Mouse (Mus musculus) liver, adult 2 months (tissue): ENCODE data around the gene Hhat. TPM values are rescaled to one million over a fixed set of nuclear protein-coding genes. Genes with fewer than 3 reads are reported as not detected.

Experiments used
- DNase-seq: peaks from one replicate; pipeline ENCODE4 v3.0.0-alpha.2; 2011; ENCODE audit warnings: low read depth, low spot score; ENCODE audit errors: extremely low read depth
- H3K27ac ChIP-seq: fragments of 200-500 bp; replicated peaks from 2 replicates; pipeline ENCODE4 v1.5.1; 2012; ENCODE audit warnings: low read depth, mild to moderate bottlenecking, control low read depth, inconsistent platforms, low read length; ENCODE audit not compliant: insufficient read depth
- H3K27me3 ChIP-seq: fragments of 200-500 bp; 2 replicates; pipeline ENCODE4 v1.6.1; 2012; ENCODE audit warnings: mild to moderate bottlenecking, moderate library complexity, low read length, inconsistent platforms; ENCODE audit not compliant: control insufficient read depth, insufficient read depth
- H3K36me3 ChIP-seq: fragments of 200-500 bp; 2 replicates; pipeline ENCODE4 v1.6.1; 2012; ENCODE audit warnings: low read length, inconsistent platforms; ENCODE audit not compliant: control insufficient read depth, insufficient read depth
- H3K4me1 ChIP-seq: fragments of 200-500 bp; 2 replicates; pipeline ENCODE4 v1.6.1; 2011; ENCODE audit warnings: low read length; ENCODE audit not compliant: control insufficient read depth, insufficient read depth
- H3K4me3 ChIP-seq: fragments of 200-500 bp; 2 replicates; pipeline ENCODE4 v1.5.1; 2011; ENCODE audit warnings: low read depth, mild to moderate bottlenecking, control low read depth, low read length, moderate library complexity; ENCODE audit not compliant: insufficient read depth
- H3K79me2 ChIP-seq: fragments of 200-500 bp; 2 replicates; pipeline ENCODE4 v1.6.1; 2012; ENCODE audit warnings: inconsistent platforms, mild to moderate bottlenecking, low read length, moderate library complexity; ENCODE audit not compliant: control insufficient read depth, insufficient read depth
- H3K9ac ChIP-seq: fragments of 200-500 bp; 2 replicates; pipeline ENCODE4 v1.6.1; 2012; ENCODE audit warnings: low read depth, mild to moderate bottlenecking, control low read depth, inconsistent platforms, low read length
- CTCF ChIP-seq: fragments of 200-500 bp; IDR thresholded peaks from 2 replicates; pipeline ENCODE4 v1.5.1; 2011; ENCODE audit warnings: low read depth, low read length, control low read depth
- POLR2A ChIP-seq: fragments of 200-500 bp; IDR thresholded peaks from 2 replicates; pipeline ENCODE4 v1.6.1; 2011; ENCODE audit warnings: low read length, control low read depth; ENCODE audit not compliant: insufficient read depth; ENCODE audit errors: extremely low read depth
- WGBS: fragments of 180-500 bp; shearing (Covaris S2); methylation state at CpG from one replicate; pipeline ENCODE4 v1.1.7; 2018; 5-methylcytosine and 5-hydroxymethylcytosine counted together
- polyA plus RNA-seq: library from polyadenylated mRNA; depleted of rRNA; stranded (reverse); fragments of >200 nt; gene quantifications from 2 replicates; pipeline ENCODE4 v1.2.3, GENCODE M21; 2012
- total RNA-seq: library from RNA; depleted of rRNA; stranded (reverse); fragments of >200 nt; gene quantifications from 2 replicates; pipeline ENCODE4 v1.2.3, GENCODE M21; 2014

Gene Hhat
- total and polyA plus RNA-seq, 2 experiments: 1.9 to 2.1 TPM

DNA sequence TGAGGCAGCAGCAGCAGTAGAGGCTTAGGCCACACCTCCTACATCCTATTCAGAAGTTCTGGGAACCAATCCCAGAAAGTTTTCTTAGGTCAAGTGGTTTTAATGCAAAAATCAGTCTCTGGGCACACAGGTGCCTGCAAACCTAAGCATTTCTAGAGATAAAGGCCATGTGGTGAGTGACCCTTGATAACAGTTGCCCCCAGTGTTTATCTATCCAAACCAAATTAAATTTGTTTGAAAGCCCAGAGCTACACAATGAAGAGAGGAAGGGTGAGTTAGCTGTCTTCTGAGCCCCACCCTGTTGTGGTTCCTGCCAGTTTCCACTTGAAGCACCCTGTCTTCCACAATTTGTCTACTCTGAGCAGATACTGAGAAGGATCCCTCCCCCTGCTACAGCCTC lies 109.4 kb downstream of the Hhat start:
- no peak for DNase-seq
- H3K79me2 ChIP-seq: no peaks in the 10 kb centered on the region

GRCm38 (mm10) chr1:192657417-192657816 lies 113.6 kb downstream of the Hhat start:
- TF ChIP-seq POLR2A: no peak
- no peak for TF ChIP-seq CTCF
- Histone ChIP-seq H3K9ac (no peak overlapping the region), H3K4me1 (no peaks in the 10 kb centered on the region), H3K79me2 (no peaks in the 10 kb centered on the region), H3K4me3 (no peak overlapping the region), H3K27me3 (no peaks in the 10 kb centered on the region), H3K27ac (no peak overlapping the region), H3K36me3 (no peaks in the 10 kb centered on the region)
- WGBS: 90% methylated on average over 6 of the region's 6 CpGs
- no peak for DNase-seq

More for the DNA sequence above, 109.4 kb downstream of the Hhat start:
- Histone ChIP-seq H3K27me3 (no peaks in the 10 kb centered on the region), H3K4me1 (no peaks in the 10 kb centered on the region), H3K36me3 (no peaks in the 10 kb centered on the region), H3K9ac (no peak overlapping the region), H3K4me3 (no peak overlapping the region), H3K27ac (no peak overlapping the region)
- TF ChIP-seq POLR2A (no peak), CTCF (no peak)

DNA sequence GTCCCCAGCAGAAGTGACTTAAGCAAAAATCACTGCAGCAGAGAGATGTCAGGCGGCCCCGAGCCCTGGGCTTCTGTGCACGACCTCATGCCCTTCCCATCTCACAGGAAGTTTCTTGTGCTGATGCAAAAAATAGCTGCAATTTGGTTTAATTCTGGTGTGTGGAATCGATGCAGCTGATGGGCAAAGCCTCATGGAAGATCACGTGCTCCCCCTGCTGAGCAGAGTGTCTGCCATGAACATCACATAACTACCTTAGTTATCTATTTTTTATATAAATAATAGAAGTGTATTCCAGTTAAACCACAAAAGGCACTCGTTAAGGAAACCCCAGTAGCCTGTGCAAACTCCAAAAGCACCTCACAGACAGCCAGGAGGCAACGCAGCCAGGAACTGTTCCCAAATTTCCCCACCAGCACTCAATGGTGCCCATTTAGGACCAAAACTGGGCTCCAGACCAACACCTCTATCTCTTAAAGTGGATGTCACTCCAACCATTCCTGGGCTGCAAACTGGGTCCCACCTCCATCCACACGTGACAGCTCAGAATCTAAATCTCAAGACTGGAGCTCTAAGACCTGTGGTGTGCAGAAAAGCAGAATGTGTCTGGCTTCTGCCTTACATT lies 118.9 kb downstream of the Hhat start:
- TF ChIP-seq CTCF (no peak), POLR2A (no peak)
- Histone ChIP-seq H3K27ac (no peak overlapping the region), H3K9ac (no peak overlapping the region), H3K36me3 (no peaks in the 10 kb centered on the region), H3K79me2 (no peaks in the 10 kb centered on the region), H3K4me3 (no peak overlapping the region), H3K27me3 (no peaks in the 10 kb centered on the region), H3K4me1 (no peaks in the 10 kb centered on the region)
- no peak for DNase-seq
- WGBS: 72% methylated on average over 8 of the region's 8 CpGs

- 76% methylated on average over 7 of the region's 7 CpGs for WGBS
- H3K4me3 ChIP-seq: no peak overlapping the region
- H3K27me3 ChIP-seq: no peaks in the 10 kb centered on the region
- H3K27ac ChIP-seq: no peak overlapping the region
- no peaks in the 10 kb centered on the region for H3K4me1 ChIP-seq
- no peak overlapping the region for H3K9ac ChIP-seq
- no peaks in the 10 kb centered on the region for H3K36me3 ChIP-seq
- no peak for DNase-seq
- TF ChIP-seq CTCF: no peak
- H3K79me2 ChIP-seq: no peaks in the 10 kb centered on the region
Observed at GRCm38 (mm10) chr1:192650586-192650985, 120.4 kb downstream of the Hhat start.

DNA sequence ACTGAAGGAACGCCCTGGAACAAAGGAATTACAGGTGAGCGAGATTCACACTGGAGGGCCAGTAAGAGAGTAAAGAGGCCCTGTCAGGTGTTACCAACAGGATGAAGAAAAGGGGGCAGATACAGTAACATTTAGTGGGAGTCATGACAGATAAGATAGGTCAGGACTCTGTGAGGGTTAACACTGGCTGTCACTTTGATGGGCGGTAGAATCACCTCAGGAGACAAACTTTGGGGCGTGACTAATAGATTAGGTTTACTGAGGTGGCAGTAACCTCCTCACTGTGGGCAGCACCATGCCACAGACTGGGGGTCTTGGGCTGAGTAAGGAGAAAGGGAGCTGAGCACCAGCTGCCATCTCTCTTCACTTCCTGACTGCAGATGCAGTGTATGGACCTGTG lies 121.0 kb downstream of the Hhat start:
- H3K27me3 ChIP-seq: no peaks in the 10 kb centered on the region
- DNase-seq: no peak
- H3K79me2 ChIP-seq: no peaks in the 10 kb centered on the region
- no peaks in the 10 kb centered on the region for H3K36me3 ChIP-seq
- no peaks in the 10 kb centered on the region for H3K4me1 ChIP-seq
- 95% methylated on average over 4 of the region's 4 CpGs for WGBS
- H3K27ac ChIP-seq: no peak overlapping the region
- H3K4me3 ChIP-seq: no peak overlapping the region
- H3K9ac ChIP-seq: no peak overlapping the region
- no peak for TF ChIP-seq POLR2A
- no peak for TF ChIP-seq CTCF

- Histone ChIP-seq H3K79me2 (no peaks in the 10 kb centered on the region), H3K36me3 (no peaks in the 10 kb centered on the region), H3K27ac (no peak overlapping the region), H3K27me3 (no peaks in the 10 kb centered on the region), H3K4me3 (no peak overlapping the region), H3K4me1 (no peaks in the 10 kb centered on the region), H3K9ac (no peak overlapping the region)
- 93% methylated on average over 3 of the region's 3 CpGs for WGBS
- no peak for DNase-seq
- TF ChIP-seq CTCF (no peak), POLR2A (no peak)
Observed at GRCm38 (mm10) chr1:192649233-192649632, 121.8 kb downstream of the Hhat start.
